Mouse (Mus musculus) left cerebral cortex, adult 8-10 months (tissue): Measurements from ENCODE around the gene Asf1b. TPM values are rescaled to one million over a fixed set of nuclear protein-coding genes. Genes with fewer than 3 reads are reported as not detected.

ENCODE experiments used
- DNase-seq, 2 experiments: peaks; one replicate each; pipeline ENCODE4 v3.0.0; 2022; ENCODE audit warnings: low spot score in 2 of 2
- microRNA-seq, 2 experiments: library from miRNA; unstranded; fragments of <30 nt; microRNA quantifications; one replicate each; pipeline ENCODE4 v1.2.0; 2022
- total RNA-seq, 4 experiments: library from RNA; stranded (reverse); gene quantifications; 2 replicates each; pipeline ENCODE4 v1.2.4; 2022

The Asf1b gene
- total RNA-seq, 4 experiments from 2014 or later = 0.83 to 1.1 (median 1.0) TPM

- no peak for DNase-seq
Measured at GRCm38 (mm10) chr8:84015833-84016232, 60.5 kb downstream of the Asf1b start.

DNA sequence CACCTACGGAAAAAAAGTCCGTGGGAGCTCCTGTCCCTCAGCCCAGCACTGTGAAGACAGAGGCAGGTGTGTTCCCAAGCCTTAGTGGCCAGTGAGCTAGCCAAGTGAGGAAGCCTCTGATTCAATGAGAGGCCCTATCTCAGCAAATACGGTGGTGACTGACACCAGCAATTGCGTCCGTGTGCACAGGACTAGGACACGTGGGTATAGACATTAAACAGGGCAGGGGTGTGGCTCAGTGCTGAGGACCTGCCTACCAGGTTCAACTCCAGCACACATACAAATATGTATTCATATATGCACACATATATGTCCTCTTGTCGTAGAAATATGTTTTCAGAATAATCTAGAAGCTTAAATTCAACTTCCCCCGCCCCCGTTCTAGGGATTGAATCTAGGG, 64.4 kb downstream of the Asf1b start:
- no peak for DNase-seq

Small RNAs within 50 kb of the gene (microRNA-seq; reads per million reads assigned to microRNA genes)
- 0 to 1.7 reads per million in 2 experiments for gene Gm44330
- 0 to 0.22 reads per million in 2 experiments for gene Gm44450
- gene Mir1199 = 0 to 3.4 reads per million in 2 experiments
- 5.3 to 12.6 reads per million in 2 experiments for gene Mir8111

Other genes with a start within 250 kb of the Asf1b start
- gene Ddx39, start 240.3 kb upstream of the Asf1b start, total RNA-seq = 10 to 100 TPM; 14.4 to 18.4 (median 16.3) TPM
- 10 to 100 TPM in 1 of 4 experiments, 1 to 10 TPM in 3; 8.3 to 12.2 (median 8.8) TPM for gene Adgre5, start 214.2 kb upstream of the Asf1b start, total RNA-seq
- gene Adgrl1, start 55.4 kb upstream of the Asf1b start, total RNA-seq = 100 to 1,000 TPM; 330 to 370 (median 359) TPM
- under 1 TPM; 0.26 to 0.76 (median 0.34) TPM for gene Gm10644, start 302 bp upstream of the Asf1b start, total RNA-seq
- gene Prkaca, start 17.5 kb downstream of the Asf1b start, total RNA-seq = 100 to 1,000 TPM; 247 to 270 (median 264) TPM
- gene Samd1, start 42.2 kb downstream of the Asf1b start, total RNA-seq = 10 to 100 TPM; 43.5 to 53.7 (median 46.3) TPM
- under 1 TPM; 0.34 to 0.77 (median 0.48) TPM for gene 1700067K01Rik, start 46.0 kb downstream of the Asf1b start, total RNA-seq
- 1 to 10 TPM in 3 of 4 experiments, under 1 TPM in 1; 0.37 to 2.6 (median 1.5) TPM for gene 2210011C24Rik, start 56.7 kb downstream of the Asf1b start, total RNA-seq
- 1 to 10 TPM; 1.5 to 4.5 (median 2.3) TPM for gene Palm3, start 66.0 kb downstream of the Asf1b start, total RNA-seq
- gene Il27ra, start 87.1 kb downstream of the Asf1b start, total RNA-seq = under 1 TPM; 0.36 to 0.57 (median 0.47) TPM
- gene Rln3, start 89.5 kb downstream of the Asf1b start, total RNA-seq = not detected
- gene Gm10643, start 109.6 kb downstream of the Asf1b start, total RNA-seq = 1 to 10 TPM; 4.1 to 4.6 (median 4.5) TPM
- 10 to 100 TPM; 19.5 to 26.3 (median 24.3) TPM for gene Rfx1, start 111.3 kb downstream of the Asf1b start, total RNA-seq
- gene Dcaf15, start 149.3 kb downstream of the Asf1b start, total RNA-seq = 10 to 100 TPM; 17.0 to 19.8 (median 18.5) TPM
- gene Podnl1, start 170.5 kb downstream of the Asf1b start, total RNA-seq = not detected
- 10 to 100 TPM; 44.3 to 52.9 (median 47.4) TPM for gene Cc2d1a, start 192.4 kb downstream of the Asf1b start, total RNA-seq
- gene 4930432K21Rik, start 192.5 kb downstream of the Asf1b start, total RNA-seq = 1 to 10 TPM; 2.8 to 3.2 (median 3.1) TPM
- gene Nanos3, start 229.7 kb downstream of the Asf1b start, total RNA-seq = 1 to 10 TPM; 2.8 to 3.8 (median 3.2) TPM